Mouse (Mus musculus): Measurements from ENCODE around the gene Nhlrc2.
"Not testable (repeated sequence)": the region's sequence is repeated elsewhere in the genome, so short reads cannot be mapped to it uniquely, and the experiment has no call there.

The Nhlrc2 gene

DNA sequence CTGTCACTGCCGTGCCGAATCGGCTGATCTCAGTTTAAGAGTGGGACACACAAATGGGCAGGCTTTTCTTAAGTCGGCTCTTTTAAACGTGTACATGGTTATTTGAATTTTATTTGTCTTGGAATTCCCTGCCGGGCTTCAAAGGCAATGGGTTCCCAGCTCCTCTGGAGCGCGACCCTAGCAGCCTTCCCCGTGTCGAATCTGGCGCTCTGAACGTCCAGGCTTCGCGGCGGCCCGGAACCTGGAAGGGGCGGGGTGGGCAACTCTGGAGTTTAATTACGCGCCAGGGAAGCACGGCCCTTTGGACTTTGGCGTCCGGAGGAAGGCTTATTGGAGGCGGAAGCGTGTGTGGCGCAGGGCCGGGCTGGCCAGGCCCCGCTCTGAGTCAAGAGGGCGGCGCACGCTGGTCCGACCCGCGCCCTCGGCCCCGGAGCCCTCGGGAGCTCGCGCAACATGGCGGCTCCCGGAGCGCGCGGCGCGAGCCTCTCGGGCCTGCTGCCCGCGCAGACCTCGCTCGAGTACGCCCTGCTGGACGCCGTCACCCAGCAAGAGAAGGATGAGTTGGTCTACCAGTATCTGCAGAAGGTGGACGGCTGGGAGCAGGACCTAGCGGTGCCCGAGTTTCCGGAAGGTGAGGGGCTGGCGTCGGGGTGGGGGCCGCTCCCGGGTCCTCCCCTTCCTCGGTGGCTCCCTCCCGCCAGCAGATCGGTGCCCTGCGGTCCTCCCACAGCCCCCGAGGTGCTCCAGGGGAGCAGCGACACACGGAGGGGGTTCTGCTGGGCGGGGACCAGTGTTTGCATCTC is at the start of gene Nhlrc2:
Gene Nhlrc2 (plus strand): TSS at position 32 of the 803 bp plus-strand sequence.
- peak; percentile 55 to 73 for DNase-seq (ENCODE audit: low spot score in 2 of 2)

DNA sequence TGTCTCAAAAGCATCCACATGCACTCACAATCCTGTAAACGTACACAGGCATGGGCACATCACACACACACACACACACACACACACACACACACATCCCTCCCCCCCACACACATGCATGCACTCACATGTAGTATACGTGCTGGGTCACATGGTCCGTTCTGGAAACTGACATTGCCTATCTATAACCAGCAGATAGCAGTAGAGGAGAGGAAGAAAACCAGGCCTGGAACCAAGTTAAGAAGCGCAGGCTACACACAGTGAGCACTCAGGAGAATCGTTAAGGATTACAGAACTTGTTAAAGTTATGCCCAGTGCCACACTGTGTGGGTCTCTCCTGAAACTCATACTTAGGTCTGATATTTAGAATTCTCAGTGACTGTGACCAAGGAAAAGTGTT is 45.0 kb upstream of the Nhlrc2 start:
- not testable (repeated sequence) for DNase-seq (ENCODE audit: low spot score in 2 of 2)

GRCm38 (mm10) chr19:56503525-56503924 is 44.5 kb upstream of the Nhlrc2 start:
- DNase-seq (ENCODE audit: low spot score in 2 of 2): not testable (repeated sequence)

DNA sequence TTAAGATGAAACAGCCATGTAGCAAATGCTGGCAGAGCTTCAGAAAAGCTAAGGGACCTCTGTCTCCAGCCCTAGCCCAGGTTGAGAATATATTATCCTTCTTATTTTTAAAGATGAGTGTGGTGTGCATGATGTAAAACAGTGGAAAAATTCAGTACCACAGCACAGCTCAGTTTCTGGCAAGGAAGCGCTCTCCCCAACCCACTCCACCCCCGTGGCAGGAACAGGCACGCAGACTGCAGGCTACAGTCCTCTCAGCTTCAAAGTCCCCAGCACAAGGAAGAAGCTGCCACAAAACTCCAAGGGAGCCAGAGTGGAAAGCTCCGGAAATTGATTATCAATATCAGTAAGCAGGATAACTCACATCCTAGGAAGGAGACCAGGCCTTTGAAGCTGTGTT is 36.9 kb upstream of the Nhlrc2 start:
- not testable (repeated sequence) for DNase-seq (ENCODE audit: low spot score in 2 of 2)

GRCm38 (mm10) chr19:56513527-56513926 is 34.5 kb upstream of the Nhlrc2 start:
- not testable (repeated sequence) for DNase-seq (ENCODE audit: low spot score in 2 of 2)

GRCm38 (mm10) chr19:56519408-56519807 is 28.7 kb upstream of the Nhlrc2 start:
- DNase-seq (ENCODE audit: low spot score in 2 of 2): not testable (repeated sequence)

- not testable (repeated sequence) for DNase-seq (ENCODE audit: low spot score in 2 of 2)
Observed at GRCm38 (mm10) chr19:56530529-56530928, 17.5 kb upstream of the Nhlrc2 start.

GRCm38 (mm10) chr19:56531251-56531650 is 16.8 kb upstream of the Nhlrc2 start:
- DNase-seq (ENCODE audit: low spot score in 2 of 2): no peak

DNA sequence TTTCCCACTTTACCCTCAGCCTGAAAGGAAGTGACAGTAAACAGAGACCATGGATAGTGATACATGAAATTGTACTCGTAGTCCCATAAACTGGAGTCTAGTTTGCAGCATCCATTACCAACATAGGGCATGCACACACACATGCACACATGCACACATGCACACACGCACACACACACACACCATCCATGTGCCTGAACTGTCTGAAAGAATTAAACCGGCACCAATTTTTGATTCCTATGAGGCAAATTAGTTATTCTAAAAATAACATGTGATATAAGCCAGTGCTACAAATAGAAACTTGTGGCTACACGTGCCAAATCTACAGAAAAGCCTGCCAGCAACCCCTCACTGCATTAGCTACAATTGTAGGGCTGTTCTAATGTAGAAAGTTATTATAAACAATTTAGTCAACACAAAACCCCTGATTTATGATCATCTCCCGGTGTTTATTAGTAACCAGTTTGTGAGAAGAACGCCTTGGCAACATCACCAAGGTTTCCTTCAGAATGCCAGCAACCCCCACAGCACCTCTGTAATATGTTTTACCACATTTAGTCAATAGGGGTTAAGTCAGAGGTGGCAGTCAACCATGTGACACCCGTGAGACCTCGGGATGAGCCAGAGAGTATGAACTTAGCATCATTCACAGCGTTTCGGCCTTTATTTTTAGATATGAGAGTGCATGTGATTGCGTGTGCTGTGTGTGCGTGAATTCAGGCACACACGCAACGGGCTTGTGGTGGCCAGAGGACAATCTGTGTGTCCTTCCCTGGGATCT is 14.6 kb upstream of the Nhlrc2 start:
- no peak for DNase-seq (ENCODE audit: low spot score in 2 of 2)

DNA sequence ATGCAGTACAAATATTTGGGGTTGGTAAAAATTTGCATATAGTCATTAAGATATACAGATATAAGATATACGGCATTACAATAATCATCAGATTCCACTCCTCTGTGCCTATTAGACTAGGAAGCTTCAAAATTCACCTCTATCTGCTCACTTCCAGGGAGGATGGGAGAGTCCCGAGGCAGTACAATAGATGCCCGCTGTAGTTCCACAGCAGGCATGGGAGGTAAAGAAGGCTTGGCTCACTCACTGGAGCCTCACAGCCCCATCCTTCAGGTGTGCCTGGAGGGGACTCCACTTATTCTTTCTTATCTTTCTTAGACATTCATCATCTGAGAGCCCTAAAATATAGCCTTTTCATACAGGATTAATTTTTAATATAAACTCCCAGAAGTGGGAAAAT is 13.7 kb upstream of the Nhlrc2 start:
- DNase-seq (ENCODE audit: low spot score in 2 of 2): no peak

GRCm38 (mm10) chr19:56535064-56535463 is 13.0 kb upstream of the Nhlrc2 start:
- DNase-seq (ENCODE audit: low spot score in 2 of 2): no peak

DNA sequence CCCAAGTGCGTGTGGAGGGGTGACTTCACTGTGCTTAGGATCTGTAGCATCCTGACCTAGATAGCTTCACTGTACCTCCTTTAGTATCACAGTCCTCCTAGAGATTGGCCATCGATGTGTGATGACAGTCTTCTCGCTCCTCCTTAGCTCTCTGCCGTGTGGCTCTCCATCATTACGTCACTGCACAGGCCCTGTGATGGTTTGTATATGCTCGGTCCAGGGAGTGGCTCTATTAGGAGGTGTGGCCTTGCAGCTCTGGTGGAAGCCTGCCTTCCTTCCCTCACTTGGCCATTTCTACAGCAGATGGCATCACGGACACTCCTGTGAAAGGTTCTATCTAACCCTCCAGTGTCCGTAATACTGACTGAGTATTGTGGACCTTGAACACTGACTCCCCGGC is 12.3 kb upstream of the Nhlrc2 start:
- DNase-seq (ENCODE audit: low spot score in 2 of 2): no peak

DNA sequence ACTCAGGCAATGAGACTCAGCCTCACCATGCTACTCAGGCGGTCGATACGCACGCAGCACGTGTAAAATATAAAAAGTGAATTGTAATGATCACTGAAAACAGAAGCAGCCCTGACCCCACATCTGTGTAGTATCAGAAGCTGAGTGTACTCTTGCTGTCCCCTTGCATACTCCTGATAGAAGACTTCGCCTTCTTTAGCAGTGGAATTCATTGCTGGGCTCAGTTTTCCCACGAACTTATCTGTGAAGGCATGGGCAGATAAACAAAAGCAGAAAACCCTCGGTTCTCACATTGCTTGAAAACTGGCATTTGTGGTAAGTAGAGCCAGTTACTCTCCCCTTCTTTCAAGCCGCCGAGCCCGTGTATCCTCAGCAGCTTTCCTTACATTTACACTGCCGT is 4.7 kb upstream of the Nhlrc2 start:
- no peak for DNase-seq (ENCODE audit: low spot score in 2 of 2)

DNA sequence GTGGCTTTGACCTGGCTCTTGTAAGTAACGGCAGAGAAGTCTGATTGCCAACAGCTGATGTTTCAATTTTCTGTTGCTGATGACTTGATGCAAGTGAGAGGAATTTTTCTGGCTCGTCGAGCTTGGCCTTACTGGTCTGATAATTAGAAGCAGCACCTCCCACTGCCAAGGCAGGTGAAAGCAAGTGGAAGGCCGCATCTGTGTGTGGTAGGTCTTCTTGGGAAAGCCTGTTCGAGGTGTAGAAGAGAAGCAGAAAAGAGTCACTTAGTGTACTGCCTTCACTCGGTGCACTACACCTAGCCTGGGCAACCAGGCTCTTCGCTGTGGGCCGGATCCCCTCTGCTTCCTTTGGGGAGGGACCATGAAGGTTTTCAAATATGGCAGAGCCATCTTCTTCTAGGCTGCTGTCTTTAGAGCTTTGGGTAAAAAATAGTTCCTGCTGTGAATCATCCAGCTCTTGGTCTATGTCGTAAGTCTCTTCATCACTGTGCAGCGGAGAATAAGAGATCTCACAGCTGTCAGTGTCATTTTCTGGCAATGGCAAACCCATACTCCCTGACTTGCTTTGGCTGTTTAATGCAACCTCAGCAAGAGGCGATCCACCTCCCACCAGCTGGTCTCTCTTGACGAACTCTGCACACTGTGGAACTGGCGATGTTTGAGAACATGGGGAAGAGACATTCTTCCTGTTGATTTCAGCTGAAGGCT is 3.2 kb upstream of the Nhlrc2 start:
- DNase-seq (ENCODE audit: low spot score in 2 of 2): no peak

DNA sequence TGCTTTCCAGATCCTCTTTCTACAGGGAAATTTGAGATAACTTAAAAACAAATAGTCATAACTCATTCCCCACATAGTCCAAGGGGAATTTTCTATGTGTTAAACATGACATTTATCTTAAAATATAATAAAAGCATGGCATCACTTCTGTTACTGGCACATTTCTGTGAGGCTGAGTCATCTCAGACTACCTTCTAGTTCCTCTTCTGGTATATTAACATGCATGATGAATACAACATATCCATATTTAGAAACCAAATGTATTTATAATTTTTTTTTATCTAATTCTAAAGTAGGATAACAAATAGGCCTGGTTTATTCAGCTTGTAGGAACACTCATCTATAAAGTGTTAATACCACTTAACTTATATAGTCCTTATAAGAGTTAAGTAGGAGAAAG is 2.0 kb upstream of the Nhlrc2 start:
- no peak for DNase-seq (ENCODE audit: low spot score in 2 of 2)

GRCm38 (mm10) chr19:56547456-56548229 is 418 bp upstream of the Nhlrc2 start, which contains the start of gene Dclre1a:
Gene Dclre1a (minus strand): TSS chr19:56548222.
- peak in 1 of 2 experiments; percentile 61 for DNase-seq (ENCODE audit: low spot score in 2 of 2)

- no peak for DNase-seq (ENCODE audit: low spot score in 2 of 2)
Observed at GRCm38 (mm10) chr19:56549033-56549680, 1.1 kb downstream of the Nhlrc2 start.

- no peak for DNase-seq (ENCODE audit: low spot score in 2 of 2)
Observed at GRCm38 (mm10) chr19:56553177-56553576, 5.1 kb downstream of the Nhlrc2 start.

GRCm38 (mm10) chr19:56555972-56556371 is 7.9 kb downstream of the Nhlrc2 start:
- DNase-seq (ENCODE audit: low spot score in 2 of 2): no peak

GRCm38 (mm10) chr19:56562433-56563138 is 14.5 kb downstream of the Nhlrc2 start:
- no peak for DNase-seq (ENCODE audit: low spot score in 2 of 2)
